Mouse (Mus musculus): Measurements from ENCODE around the gene Atp1b1.

Atp1b1 gene

GRCm38 (mm10) chr1:164458245-164458613, at the start of gene Atp1b1:
Atp1b1 (minus strand) TSS chr1:164458355.
- DNase-seq (ENCODE audit: low read depth, low spot score): peak; percentile 69

GRCm38 (mm10) chr1:164505096-164505495, 46.9 kb upstream of the Atp1b1 start:
- no peak for DNase-seq (ENCODE audit: low read depth, low spot score)

- no peak for DNase-seq (ENCODE audit: low read depth, low spot score)
Measured at GRCm38 (mm10) chr1:164503140-164503730, 45.1 kb upstream of the Atp1b1 start.

GRCm38 (mm10) chr1:164502231-164502630, 44.1 kb upstream of the Atp1b1 start:
- no peak for DNase-seq (ENCODE audit: low read depth, low spot score)

- DNase-seq (ENCODE audit: low read depth, low spot score): no peak
Measured at GRCm38 (mm10) chr1:164494741-164495512, 36.8 kb upstream of the Atp1b1 start.

- no peak for DNase-seq (ENCODE audit: low read depth, low spot score)
Measured at GRCm38 (mm10) chr1:164494215-164494614, 36.1 kb upstream of the Atp1b1 start.

GRCm38 (mm10) chr1:164493042-164493705, 35.0 kb upstream of the Atp1b1 start:
- no peak for DNase-seq (ENCODE audit: low read depth, low spot score)

GRCm38 (mm10) chr1:164492476-164492875, 34.3 kb upstream of the Atp1b1 start:
- no peak for DNase-seq (ENCODE audit: low read depth, low spot score)

GRCm38 (mm10) chr1:164489961-164490594, 31.9 kb upstream of the Atp1b1 start:
- no peak for DNase-seq (ENCODE audit: low read depth, low spot score)

GRCm38 (mm10) chr1:164483728-164484127, 25.6 kb upstream of the Atp1b1 start:
- no peak for DNase-seq (ENCODE audit: low read depth, low spot score)

GRCm38 (mm10) chr1:164482833-164483232, 24.7 kb upstream of the Atp1b1 start:
- DNase-seq (ENCODE audit: low read depth, low spot score): no peak

GRCm38 (mm10) chr1:164481645-164482354, 23.6 kb upstream of the Atp1b1 start:
- DNase-seq (ENCODE audit: low read depth, low spot score): no peak

GRCm38 (mm10) chr1:164480755-164481644, 22.8 kb upstream of the Atp1b1 start:
- DNase-seq (ENCODE audit: low read depth, low spot score): no peak

GRCm38 (mm10) chr1:164475895-164476294, 17.7 kb upstream of the Atp1b1 start:
- DNase-seq (ENCODE audit: low read depth, low spot score): no peak

GRCm38 (mm10) chr1:164474778-164475511, 16.8 kb upstream of the Atp1b1 start:
- no peak for DNase-seq (ENCODE audit: low read depth, low spot score)

GRCm38 (mm10) chr1:164474310-164474709, 16.2 kb upstream of the Atp1b1 start:
- no peak for DNase-seq (ENCODE audit: low read depth, low spot score)

- DNase-seq (ENCODE audit: low read depth, low spot score): no peak
Measured at GRCm38 (mm10) chr1:164473398-164473797, 15.2 kb upstream of the Atp1b1 start.

GRCm38 (mm10) chr1:164471632-164472031, 13.5 kb upstream of the Atp1b1 start:
- DNase-seq (ENCODE audit: low read depth, low spot score): no peak

GRCm38 (mm10) chr1:164470985-164471384, 12.8 kb upstream of the Atp1b1 start:
- no peak for DNase-seq (ENCODE audit: low read depth, low spot score)

- no peak for DNase-seq (ENCODE audit: low read depth, low spot score)
Measured at GRCm38 (mm10) chr1:164468329-164468728, 10.2 kb upstream of the Atp1b1 start.

All from retina, postnatal 7 days (tissue).